Mouse (Mus musculus): Measurements from ENCODE around the gene Gm20388. TPM values are rescaled to one million over a fixed set of nuclear protein-coding genes. Genes with fewer than 3 reads are reported as not detected.

Gene Gm20388
- polyA plus RNA-seq, 1 experiment from 2014 or later: not detected

GRCm38 (mm10) chr8:121636180-121636579, 1725.5 kb downstream of the Gm20388 start:
- Histone ChIP-seq H3K27me3 (ENCODE audit: control insufficient read depth, insufficient read depth, low read depth, low read length) (no peaks in the 10 kb centered on the region), H3K27ac (ENCODE audit: low read length) (peak overlapping the region; percentile 47; the same call in 1 of the 2 replicates), H3K4me3 (ENCODE audit: low read length) (no peak overlapping the region), H3K9ac (ENCODE audit: low read length) (no peak overlapping the region), H3K4me2 (ENCODE audit: low read depth, low read length) (no peak overlapping the region), H3K4me1 (replicated peaks; ENCODE audit: control insufficient read depth, insufficient read depth, low read length) (peaks cover 27% of the 10 kb centered on the region), H3K36me3 (ENCODE audit: control insufficient read depth, insufficient read depth, low read length) (no peaks in the 10 kb centered on the region), H3K9me3 (ENCODE audit: control insufficient read depth, low read length) (no peaks in the 10 kb centered on the region)
- ATAC-seq (ENCODE audit: low read depth): no peak
- 75% methylated on average over 8 of the region's 8 CpGs for WGBS

GRCm38 (mm10) chr8:121642804-121643203, 1732.2 kb downstream of the Gm20388 start:
- no peak overlapping the region for H3K4me2 ChIP-seq (ENCODE audit: low read depth, low read length)
- no peak overlapping the region for H3K9ac ChIP-seq (ENCODE audit: low read length)
- no peaks in the 10 kb centered on the region for H3K36me3 ChIP-seq (ENCODE audit: control insufficient read depth, insufficient read depth, low read length)
- WGBS: 51% methylated on average over 3 of the region's 3 CpGs
- H3K27me3 ChIP-seq (ENCODE audit: control insufficient read depth, insufficient read depth, low read depth, low read length): no peaks in the 10 kb centered on the region
- ATAC-seq (ENCODE audit: low read depth): no peak
- no peak overlapping the region for H3K4me3 ChIP-seq (ENCODE audit: low read length)
- no peaks in the 10 kb centered on the region for H3K9me3 ChIP-seq (ENCODE audit: control insufficient read depth, low read length)
- H3K27ac ChIP-seq (ENCODE audit: low read length): no peak overlapping the region
- peaks cover 7% of the 10 kb centered on the region; the same call in 1 of the 2 replicates for H3K4me1 ChIP-seq (replicated peaks; ENCODE audit: control insufficient read depth, insufficient read depth, low read length)

- no peak overlapping the region for H3K27ac ChIP-seq (ENCODE audit: low read length)
- ATAC-seq (ENCODE audit: low read depth): no peak
- H3K27me3 ChIP-seq (ENCODE audit: control insufficient read depth, insufficient read depth, low read depth, low read length): no peaks in the 10 kb centered on the region
- 57% methylated on average over 11 of the region's 11 CpGs for WGBS
- H3K4me1 ChIP-seq (replicated peaks; ENCODE audit: control insufficient read depth, insufficient read depth, low read length): peaks cover 12% of the 10 kb centered on the region
- no peaks in the 10 kb centered on the region for H3K9me3 ChIP-seq (ENCODE audit: control insufficient read depth, low read length)
- H3K4me3 ChIP-seq (ENCODE audit: low read length): no peak overlapping the region
- no peak overlapping the region for H3K4me2 ChIP-seq (ENCODE audit: low read depth, low read length)
- H3K36me3 ChIP-seq (ENCODE audit: control insufficient read depth, insufficient read depth, low read length): no peaks in the 10 kb centered on the region
- H3K9ac ChIP-seq (ENCODE audit: low read length): no peak overlapping the region
Measured at GRCm38 (mm10) chr8:121643384-121643783, 1732.7 kb downstream of the Gm20388 start.

DNA sequence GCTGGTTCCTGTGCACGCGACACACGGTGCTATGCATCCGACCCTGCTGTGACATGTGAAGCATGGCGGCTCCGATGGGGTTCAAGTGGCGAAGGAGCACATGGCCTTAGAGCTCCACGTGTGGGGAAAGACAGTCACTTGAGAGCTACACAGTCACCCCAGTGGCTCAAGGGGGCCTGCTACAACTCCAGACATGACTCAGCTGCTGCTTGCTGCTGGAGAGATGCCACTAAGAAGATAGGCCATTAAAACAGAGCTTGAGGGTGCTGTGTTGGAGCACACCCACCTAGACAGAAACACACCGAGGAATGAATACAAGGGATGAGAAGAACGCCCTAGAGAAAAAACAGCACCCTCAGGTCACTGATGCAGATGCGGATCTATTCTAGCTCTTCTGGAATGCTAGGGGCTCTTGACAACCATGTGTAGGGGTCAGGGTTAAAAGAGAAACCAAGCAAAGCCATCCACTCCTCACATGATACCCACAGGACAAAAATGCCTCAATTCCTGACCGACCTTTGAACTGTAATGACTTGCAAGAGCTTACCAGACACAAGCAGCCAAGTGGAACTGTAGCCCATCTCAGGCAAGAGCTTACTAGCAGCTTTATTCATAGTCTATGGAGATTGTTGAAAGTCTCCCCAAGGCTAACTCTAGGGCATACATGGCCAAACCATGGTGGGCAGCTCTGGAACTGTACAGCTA, 1737.0 kb downstream of the Gm20388 start:
- no peaks in the 10 kb centered on the region for H3K9me3 ChIP-seq (ENCODE audit: control insufficient read depth, low read length)
- no peaks in the 10 kb centered on the region for H3K36me3 ChIP-seq (ENCODE audit: control insufficient read depth, insufficient read depth, low read length)
- ATAC-seq (ENCODE audit: low read depth): no peak
- peaks cover 38% of the 10 kb centered on the region for H3K4me1 ChIP-seq (replicated peaks; ENCODE audit: control insufficient read depth, insufficient read depth, low read length)
- no peak overlapping the region for H3K4me2 ChIP-seq (ENCODE audit: low read depth, low read length)
- no peak overlapping the region for H3K9ac ChIP-seq (ENCODE audit: low read length)
- H3K27me3 ChIP-seq (ENCODE audit: control insufficient read depth, insufficient read depth, low read depth, low read length): no peaks in the 10 kb centered on the region
- H3K27ac ChIP-seq (ENCODE audit: low read length): no peak overlapping the region
- H3K4me3 ChIP-seq (ENCODE audit: low read length): no peak overlapping the region
- WGBS: 75% methylated on average over 12 of the region's 12 CpGs

DNA sequence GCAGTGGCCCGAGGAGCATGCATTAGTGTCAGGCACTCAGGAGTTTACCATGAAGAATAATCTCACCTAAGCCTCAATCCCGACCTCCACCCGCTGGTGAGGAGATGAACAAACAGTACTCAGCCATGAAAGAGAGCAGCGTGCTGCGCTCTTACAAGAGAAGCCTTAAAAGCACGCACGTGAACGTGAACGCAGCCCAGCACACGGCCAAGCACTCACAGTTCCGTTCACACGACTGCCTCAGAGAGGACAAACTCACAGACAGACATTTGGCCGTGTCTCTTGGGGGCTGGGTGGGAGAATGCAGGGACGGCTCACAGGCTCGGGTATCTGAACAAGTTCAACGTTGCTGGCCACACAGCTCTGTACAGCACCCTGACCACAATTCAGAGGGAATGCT, 1737.8 kb downstream of the Gm20388 start:
- peak overlapping the region; percentile 9; the same call in 1 of the 2 replicates for H3K9ac ChIP-seq (ENCODE audit: low read length)
- peak overlapping the region; percentile 10; the same call in 1 of the 2 replicates for H3K4me2 ChIP-seq (ENCODE audit: low read depth, low read length)
- no peak overlapping the region for H3K27ac ChIP-seq (ENCODE audit: low read length)
- ATAC-seq (ENCODE audit: low read depth): no peak
- no peaks in the 10 kb centered on the region for H3K36me3 ChIP-seq (ENCODE audit: control insufficient read depth, insufficient read depth, low read length)
- no peak overlapping the region for H3K4me3 ChIP-seq (ENCODE audit: low read length)
- peaks cover 33% of the 10 kb centered on the region for H3K4me1 ChIP-seq (replicated peaks; ENCODE audit: control insufficient read depth, insufficient read depth, low read length)
- H3K27me3 ChIP-seq (ENCODE audit: control insufficient read depth, insufficient read depth, low read depth, low read length): no peaks in the 10 kb centered on the region
- H3K9me3 ChIP-seq (ENCODE audit: control insufficient read depth, low read length): no peaks in the 10 kb centered on the region
- 53% methylated on average over 16 of the region's 16 CpGs for WGBS

DNA sequence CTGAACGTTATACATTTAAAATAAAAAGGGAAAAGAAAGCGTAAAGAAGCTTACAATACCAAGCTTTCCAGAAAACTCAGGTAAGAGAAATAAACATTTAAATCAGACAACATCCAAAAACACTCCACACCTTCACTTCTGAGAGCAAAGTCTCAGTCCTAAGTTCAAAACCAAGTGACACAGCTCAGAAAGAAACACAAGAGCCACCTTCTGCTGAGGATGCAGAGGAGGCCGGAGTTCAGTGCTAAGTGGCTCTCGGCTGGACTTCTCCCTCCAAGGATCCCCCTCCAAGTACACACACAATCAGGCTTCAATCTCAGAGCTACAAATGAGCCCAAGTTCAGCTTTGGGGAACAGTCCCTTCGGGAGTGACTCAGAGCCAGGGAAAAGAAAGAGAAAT, 1738.8 kb downstream of the Gm20388 start:
- no peaks in the 10 kb centered on the region for H3K36me3 ChIP-seq (ENCODE audit: control insufficient read depth, insufficient read depth, low read length)
- H3K9me3 ChIP-seq (ENCODE audit: control insufficient read depth, low read length): no peaks in the 10 kb centered on the region
- WGBS: 65% methylated on average over 5 of the region's 5 CpGs
- H3K9ac ChIP-seq (ENCODE audit: low read length): no peak overlapping the region
- no peak overlapping the region for H3K4me3 ChIP-seq (ENCODE audit: low read length)
- H3K27me3 ChIP-seq (ENCODE audit: control insufficient read depth, insufficient read depth, low read depth, low read length): no peaks in the 10 kb centered on the region
- peak overlapping the region; percentile 96 for H3K4me2 ChIP-seq (ENCODE audit: low read depth, low read length)
- H3K27ac ChIP-seq (ENCODE audit: low read length): no peak overlapping the region
- ATAC-seq (ENCODE audit: low read depth): no peak
- peaks cover 39% of the 10 kb centered on the region for H3K4me1 ChIP-seq (replicated peaks; ENCODE audit: control insufficient read depth, insufficient read depth, low read length)

DNA sequence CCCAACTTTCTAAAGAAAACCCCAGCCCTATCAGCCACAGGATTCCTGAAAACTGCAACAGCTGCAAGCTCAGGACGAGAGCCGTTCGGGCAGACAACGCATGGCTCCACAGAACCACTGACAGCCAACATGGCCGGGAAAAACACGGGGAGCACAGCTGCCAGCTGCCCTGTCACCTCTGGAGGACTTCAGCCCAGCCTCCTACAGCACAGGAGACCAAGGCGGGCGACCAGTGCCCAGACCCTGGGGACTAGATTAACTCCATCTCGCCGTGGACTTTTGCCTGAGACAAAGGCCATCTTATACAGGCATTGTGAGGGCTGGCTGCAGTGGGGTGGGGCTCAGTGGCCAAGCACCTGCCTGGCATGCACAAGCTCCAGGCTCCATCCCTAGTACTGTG, 1739.3 kb downstream of the Gm20388 start:
- H3K4me2 ChIP-seq (ENCODE audit: low read depth, low read length): peak overlapping the region; percentile 96
- H3K27me3 ChIP-seq (ENCODE audit: control insufficient read depth, insufficient read depth, low read depth, low read length): no peaks in the 10 kb centered on the region
- no peak for ATAC-seq (ENCODE audit: low read depth)
- no peak overlapping the region for H3K27ac ChIP-seq (ENCODE audit: low read length)
- H3K36me3 ChIP-seq (ENCODE audit: control insufficient read depth, insufficient read depth, low read length): no peaks in the 10 kb centered on the region
- H3K4me3 ChIP-seq (ENCODE audit: low read length): peak overlapping the region; percentile 80
- WGBS: 53% methylated on average over 10 of the region's 10 CpGs
- peaks cover 39% of the 10 kb centered on the region for H3K4me1 ChIP-seq (replicated peaks; ENCODE audit: control insufficient read depth, insufficient read depth, low read length)
- peak overlapping the region; percentile 50; the same call in 1 of the 2 replicates for H3K9ac ChIP-seq (ENCODE audit: low read length)
- H3K9me3 ChIP-seq (ENCODE audit: control insufficient read depth, low read length): no peaks in the 10 kb centered on the region

GRCm38 (mm10) chr8:121650389-121651307, 1740.0 kb downstream of the Gm20388 start:
- peak overlapping the region; percentile 78 for H3K9ac ChIP-seq (ENCODE audit: low read length)
- 47% methylated on average over 20 of the region's 20 CpGs for WGBS
- ATAC-seq (ENCODE audit: low read depth): no peak
- H3K4me1 ChIP-seq (replicated peaks; ENCODE audit: control insufficient read depth, insufficient read depth, low read length): peaks cover 39% of the 10 kb centered on the region
- peak overlapping the region; percentile 80 for H3K4me3 ChIP-seq (ENCODE audit: low read length)
- H3K27me3 ChIP-seq (ENCODE audit: control insufficient read depth, insufficient read depth, low read depth, low read length): no peaks in the 10 kb centered on the region
- H3K36me3 ChIP-seq (ENCODE audit: control insufficient read depth, insufficient read depth, low read length): no peaks in the 10 kb centered on the region
- no peaks in the 10 kb centered on the region for H3K9me3 ChIP-seq (ENCODE audit: control insufficient read depth, low read length)
- peak overlapping the region; percentile 96 for H3K4me2 ChIP-seq (ENCODE audit: low read depth, low read length)
- no peak overlapping the region for H3K27ac ChIP-seq (ENCODE audit: low read length)

DNA sequence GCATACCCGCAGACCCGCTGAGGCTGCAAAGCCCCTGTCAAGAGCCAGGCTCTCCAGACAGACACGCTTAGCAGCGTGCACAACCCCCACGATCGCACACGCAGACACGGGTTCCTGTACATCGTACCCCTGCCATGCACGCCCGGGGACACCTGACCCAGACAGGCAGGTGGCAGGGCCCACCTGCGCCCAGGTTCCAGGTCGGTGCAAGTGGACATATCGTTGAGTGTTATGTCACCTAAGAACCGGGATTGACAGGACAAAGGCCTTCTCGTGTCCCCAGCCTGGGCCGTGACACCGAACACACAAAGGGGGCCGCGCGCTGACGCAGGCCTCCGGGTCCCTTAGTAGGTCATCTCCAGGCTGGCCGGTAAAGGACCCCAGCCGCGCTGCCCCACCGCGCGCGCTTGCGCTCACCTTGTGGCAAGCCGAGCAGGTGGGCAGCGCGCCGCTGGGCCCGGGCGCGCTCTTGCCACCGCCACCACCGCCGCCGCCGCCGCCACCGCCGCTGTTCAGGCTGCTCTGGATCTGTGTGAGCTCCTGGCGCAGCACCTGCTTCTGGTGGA, 1740.8 kb downstream of the Gm20388 start:
- peak overlapping the region; percentile 96 for H3K4me2 ChIP-seq (ENCODE audit: low read depth, low read length)
- no peaks in the 10 kb centered on the region for H3K36me3 ChIP-seq (ENCODE audit: control insufficient read depth, insufficient read depth, low read length)
- H3K9me3 ChIP-seq (ENCODE audit: control insufficient read depth, low read length): no peaks in the 10 kb centered on the region
- WGBS: 7% methylated on average over 42 of the region's 47 CpGs
- peaks cover 39% of the 10 kb centered on the region for H3K4me1 ChIP-seq (replicated peaks; ENCODE audit: control insufficient read depth, insufficient read depth, low read length)
- H3K9ac ChIP-seq (ENCODE audit: low read length): peak overlapping the region; percentile 78
- H3K27ac ChIP-seq (ENCODE audit: low read length): peak overlapping the region; percentile 30; the same call in 1 of the 2 replicates
- no peak for ATAC-seq (ENCODE audit: low read depth)
- H3K27me3 ChIP-seq (ENCODE audit: control insufficient read depth, insufficient read depth, low read depth, low read length): no peaks in the 10 kb centered on the region
- H3K4me3 ChIP-seq (ENCODE audit: low read length): peak overlapping the region; percentile 80
